Mouse (Mus musculus) right cerebral cortex, postnatal 25 days (tissue): ENCODE measurements around the gene 1700015G11Rik.

Source experiments
- DNase-seq: peaks from one replicate; pipeline ENCODE4 v3.0.0; 2022

1700015G11Rik gene

GRCm38 (mm10) chr7:51964681-51965080, 50.8 kb downstream of the 1700015G11Rik start:
- DNase-seq: peak; percentile 14

DNA sequence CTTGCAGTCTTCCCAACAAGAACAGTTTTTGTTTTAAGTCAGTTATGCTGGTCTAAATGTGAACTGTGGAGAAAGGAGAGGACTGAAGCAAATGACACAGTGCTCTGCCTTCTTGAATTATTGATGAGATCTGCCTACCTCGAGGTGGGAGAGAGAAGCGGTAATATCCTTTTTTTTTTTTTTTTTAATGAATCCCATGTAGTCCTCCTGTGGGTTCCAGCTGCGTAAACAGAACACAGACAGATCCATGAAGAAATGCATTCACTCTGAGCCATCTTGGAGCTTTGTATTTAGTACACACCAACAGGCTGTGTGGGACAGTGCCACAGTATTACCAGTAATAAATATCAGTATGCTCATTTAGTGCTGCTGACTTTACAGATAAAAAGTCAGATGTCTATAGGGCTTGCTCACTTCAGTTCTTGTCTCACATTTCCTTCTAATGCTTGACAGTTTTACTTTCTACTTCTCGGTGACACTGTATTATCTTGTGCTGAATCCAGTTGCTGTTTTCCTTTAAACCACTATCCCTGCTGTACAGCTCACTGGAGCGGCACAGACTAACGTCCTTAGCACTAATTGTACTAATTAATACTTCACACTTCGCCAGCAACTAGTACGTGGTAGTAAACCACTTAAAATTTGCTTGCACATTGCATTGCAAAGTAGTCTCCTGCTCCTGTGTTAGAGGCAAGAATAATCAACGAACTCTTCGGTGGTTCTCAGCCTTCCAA, 53.1 kb downstream of the 1700015G11Rik start:
- no peak for DNase-seq
